Mouse (Mus musculus) stomach, postnatal 0 days (tissue): ENCODE data around the gene Cd244a. TPM values are rescaled to one million over a fixed set of nuclear protein-coding genes. Genes with fewer than 3 reads are reported as not detected.
A peak's percentile ranks its signal among the peaks of the same experiment; 100 is the strongest.

Experiments
- ATAC-seq: fragments of 200-750 bp; cut with Nextera tagmentation; 2 replicates; pipeline ENCODE4 v1.8.0; 2017; ENCODE audit not compliant: low FRiP score, low TSS enrichment
- DNase-seq: peaks from one replicate; pipeline ENCODE4 v3.0.0-alpha.2; 2016; ENCODE audit warnings: low spot score
- H3K27ac ChIP-seq: fragments of 300-500 bp; sonication (generic); replicated peaks from 2 replicates; pipeline ENCODE4 v1.5.1; 2014; ENCODE audit warnings: mild to moderate bottlenecking, control low read depth
- H3K27me3 ChIP-seq: fragments of 300-500 bp; sonication (generic); 2 replicates; pipeline ENCODE4 v1.6.1; 2014; ENCODE audit warnings: low read length; ENCODE audit not compliant: control insufficient read depth, insufficient read depth
- H3K36me3 ChIP-seq: fragments of 300-500 bp; sonication (generic); 2 replicates; pipeline ENCODE4 v1.6.1; 2014; ENCODE audit warnings: low read length, mixed read lengths; ENCODE audit not compliant: control insufficient read depth, insufficient read depth
- H3K4me1 ChIP-seq: fragments of 300-500 bp; sonication (generic); replicated peaks from 2 replicates; pipeline ENCODE4 v1.6.1; 2014; ENCODE audit warnings: antibody characterized with exemption; ENCODE audit not compliant: control insufficient read depth, insufficient read depth
- H3K4me2 ChIP-seq: fragments of 300-500 bp; sonication (generic); replicated peaks from 2 replicates; pipeline ENCODE4 v1.6.1; 2014; ENCODE audit warnings: low read depth, mild to moderate bottlenecking, control low read depth, moderate library complexity
- H3K4me3 ChIP-seq: fragments of 300-500 bp; sonication (generic); 2 replicates; pipeline ENCODE4 v1.5.1; 2014; ENCODE audit warnings: low read depth, low read length, control low read depth
- H3K9ac ChIP-seq: fragments of 300-500 bp; sonication (generic); 2 replicates; pipeline ENCODE4 v1.6.1; 2014; ENCODE audit warnings: mild to moderate bottlenecking, low read length, control low read depth, mixed read lengths
- H3K9me3 ChIP-seq: fragments of 300-500 bp; sonication (generic); 2 replicates; pipeline ENCODE4 v1.6.1; 2016; ENCODE audit warnings: low read length; ENCODE audit not compliant: control insufficient read depth
- CTCF ChIP-seq: IDR thresholded peaks from 2 replicates; pipeline ENCODE4 v1.5.1; 2016; ENCODE audit warnings: antibody characterized with exemption, low read depth, mild to moderate bottlenecking, moderate library complexity
- EP300 ChIP-seq: optimal IDR thresholded peaks from 2 replicates; pipeline ENCODE3; 2016; ENCODE audit warnings: antibody characterized with exemption
- WGBS: fragments of 180-500 bp; shearing (Covaris S2); extraction: QIAGEN DNeasy Blood & Tissue Kit; methylation state at CpG from one replicate; pipeline ENCODE4 v1.1.7; 2014; 5-methylcytosine and 5-hydroxymethylcytosine counted together
- polyA plus RNA-seq: library from polyadenylated mRNA; unstranded; fragments of >200 nt; fragmentation: Nextera tagmentation; extraction: Ambion mirVana; gene quantifications from 2 replicates; pipeline ENCODE4 v1.2.1, GENCODE M21; 2015

Gene Cd244a
- 0.21 and 0.33 TPM in 2 replicates for polyA plus RNA-seq

- no peaks in the 10 kb centered on the region for H3K36me3 ChIP-seq
- DNase-seq (no peak), ATAC-seq (0 out of 2 replicates have a peak, but pooled peaks have one; percentile 15)
- no peak within 1 kb of the TSS for H3K4me3 ChIP-seq
- H3K27ac ChIP-seq, result no peak within 1 kb of the TSS
- no peak within 1 kb of the TSS for H3K4me2 ChIP-seq
- H3K9ac ChIP-seq, result no peak within 1 kb of the TSS
- H3K27me3 ChIP-seq, result no peaks in the 10 kb centered on the region
- no peak for TF ChIP-seq EP300
- TF ChIP-seq CTCF, result no peak
- H3K9me3 ChIP-seq, result no peaks in the 10 kb centered on the region
- H3K4me1 ChIP-seq, result no peaks in the 10 kb centered on the region
- WGBS, result 73% methylated on average over 4 of the region's 4 CpGs
These were observed at the start of gene Cd244a for GRCm38 (mm10) chr1:171558898-171559297. Gene Cd244a (plus strand): TSS chr1:171559193.

DNA sequence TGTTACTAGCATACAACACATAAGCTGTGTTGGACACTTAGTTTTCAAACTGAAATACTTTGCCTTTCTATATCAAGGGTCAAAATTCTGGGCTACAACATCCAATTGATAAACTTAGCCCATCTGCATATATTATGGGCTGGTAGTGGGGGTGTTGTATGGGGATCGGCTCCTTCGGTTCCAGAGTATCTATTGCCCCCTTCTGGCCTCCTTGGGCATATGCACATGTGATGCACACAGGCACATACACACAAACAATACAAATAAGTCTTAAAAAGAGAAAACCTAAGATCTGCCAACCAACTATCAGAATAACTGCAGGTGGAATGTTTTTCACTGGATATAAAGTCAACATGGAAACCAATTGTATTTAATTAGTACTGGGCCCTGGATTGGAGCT, 45.8 kb upstream of the Cd244a start:
- Histone ChIP-seq H3K27ac (no peak overlapping the region), H3K4me1 (no peaks in the 10 kb centered on the region), H3K4me2 (no peak overlapping the region), H3K9me3 (no peaks in the 10 kb centered on the region), H3K27me3 (no peaks in the 10 kb centered on the region), H3K36me3 (no peaks in the 10 kb centered on the region), H3K9ac (no peak overlapping the region), H3K4me3 (no peak overlapping the region)
- no peak for DNase-seq
- WGBS, result 84% methylated on average over 2 of the region's 2 CpGs
- TF ChIP-seq CTCF (peak; percentile 46), EP300 (no peak)
- no peak for ATAC-seq

- no peaks in the 10 kb centered on the region for H3K36me3 ChIP-seq
- 64% methylated on average over 1 of the region's 1 CpGs for WGBS
- peak; percentile 78 for ATAC-seq
These were observed 45.2 kb upstream of the Cd244a start for GRCm38 (mm10) chr1:171513760-171514159.

DNA sequence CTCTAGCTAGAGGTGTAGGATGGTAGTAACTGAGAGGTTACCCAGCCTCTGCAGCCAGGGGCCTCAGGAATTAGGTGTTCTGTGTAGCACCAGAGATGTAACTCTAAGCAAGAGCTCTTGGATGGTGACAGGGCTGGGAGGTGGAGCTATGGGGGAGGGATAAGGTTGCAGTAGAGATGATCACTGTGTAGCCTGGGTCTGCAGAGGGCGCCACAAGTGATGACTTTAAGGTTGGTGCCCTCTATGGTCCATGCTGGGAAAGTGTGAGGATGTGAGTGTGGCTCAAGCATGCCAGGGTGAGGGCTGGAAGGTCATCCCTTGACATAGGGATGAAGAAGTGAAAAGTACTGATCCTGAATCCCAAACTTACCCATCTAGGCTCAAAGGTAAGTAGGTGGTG, 44.0 kb upstream of the Cd244a start:
- H3K4me3 ChIP-seq, result no peak overlapping the region
- H3K27ac ChIP-seq, result no peak overlapping the region
- no peak overlapping the region for H3K4me2 ChIP-seq
- no peaks in the 10 kb centered on the region for H3K9me3 ChIP-seq
- no peak overlapping the region for H3K9ac ChIP-seq
- 28% methylated on average over 1 of the region's 1 CpGs for WGBS
- no peaks in the 10 kb centered on the region for H3K4me1 ChIP-seq
- DNase-seq (no peak), ATAC-seq (0 out of 2 replicates have a peak, but pooled peaks have one; percentile 26)
- no peaks in the 10 kb centered on the region for H3K36me3 ChIP-seq
- H3K27me3 ChIP-seq, result no peaks in the 10 kb centered on the region
- TF ChIP-seq EP300 (no peak), CTCF (peak; percentile 40)

More at GRCm38 (mm10) chr1:171513760-171514159, 45.2 kb upstream of the Cd244a start:
- H3K9ac ChIP-seq, result no peak overlapping the region
- H3K4me3 ChIP-seq, result no peak overlapping the region
- H3K27me3 ChIP-seq, result no peaks in the 10 kb centered on the region
- no peak overlapping the region for H3K27ac ChIP-seq
- H3K9me3 ChIP-seq, result no peaks in the 10 kb centered on the region
- TF ChIP-seq CTCF (no peak), EP300 (no peak)
- H3K4me2 ChIP-seq, result no peak overlapping the region
- H3K4me1 ChIP-seq, result no peaks in the 10 kb centered on the region
- DNase-seq, result no peak

- H3K27me3 ChIP-seq, result no peaks in the 10 kb centered on the region
- WGBS, result 80% methylated on average over 4 of the region's 4 CpGs
These were observed 43.4 kb upstream of the Cd244a start for GRCm38 (mm10) chr1:171515557-171515956.

GRCm38 (mm10) chr1:171531367-171531766, 27.6 kb upstream of the Cd244a start:
- no peak overlapping the region for H3K4me3 ChIP-seq
- H3K9ac ChIP-seq, result no peak overlapping the region
- TF ChIP-seq EP300 (no peak), CTCF (no peak)
- H3K27ac ChIP-seq, result no peak overlapping the region
- no peaks in the 10 kb centered on the region for H3K9me3 ChIP-seq
- 92% methylated on average over 4 of the region's 4 CpGs for WGBS
- no peaks in the 10 kb centered on the region for H3K4me1 ChIP-seq
- DNase-seq (no peak), ATAC-seq (no peak)
- H3K36me3 ChIP-seq, result no peaks in the 10 kb centered on the region
- no peak overlapping the region for H3K4me2 ChIP-seq
- no peaks in the 10 kb centered on the region for H3K27me3 ChIP-seq

More at GRCm38 (mm10) chr1:171515557-171515956, 43.4 kb upstream of the Cd244a start:
- Histone ChIP-seq H3K27ac (no peak overlapping the region), H3K4me2 (no peak overlapping the region), H3K4me1 (no peaks in the 10 kb centered on the region), H3K9ac (no peak overlapping the region), H3K9me3 (no peaks in the 10 kb centered on the region), H3K36me3 (no peaks in the 10 kb centered on the region), H3K4me3 (no peak overlapping the region)
- DNase-seq, result no peak
- ATAC-seq, result no peak
- no peak for TF ChIP-seq EP300
- no peak for TF ChIP-seq CTCF
